Mouse (Mus musculus): ENCODE results near the gene Ecsit.

DNA sequence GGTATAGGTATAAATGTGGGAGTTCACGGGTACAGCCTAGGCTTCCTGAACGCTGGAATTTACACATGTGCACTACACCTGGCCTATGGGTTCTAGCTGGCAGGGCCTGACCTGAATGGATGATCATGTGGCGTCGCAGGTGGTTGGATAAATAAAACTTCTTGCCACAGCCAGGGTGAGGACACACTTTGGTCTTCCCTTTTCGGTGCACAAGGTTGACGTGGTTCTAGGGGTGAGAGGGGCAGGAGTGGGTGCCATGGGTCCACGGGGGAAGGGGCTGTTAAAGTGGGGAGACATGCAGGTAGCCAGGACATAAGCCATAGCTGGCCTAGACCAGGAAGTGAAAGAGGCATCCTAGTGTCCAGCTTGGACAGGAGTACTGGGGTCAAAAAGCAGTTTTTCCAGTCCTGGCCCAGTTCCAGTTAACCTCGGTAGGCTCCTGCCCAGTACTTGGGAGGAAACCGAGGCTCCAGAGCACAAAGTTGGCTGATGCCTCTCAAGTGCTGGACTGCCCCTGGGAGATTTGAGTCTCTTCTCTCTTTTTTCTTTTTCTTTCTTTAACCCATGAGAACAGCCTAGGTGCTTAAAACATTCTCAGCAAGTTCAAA is 28.8 kb downstream of the Ecsit start:
- no peak for TF ChIP-seq CTCF (IDR thresholded peaks at IDR 0.05; ENCODE audit: borderline replicate concordance, extremely low read depth, insufficient read depth, insufficient read length)
- TF ChIP-seq POLR2A (IDR thresholded peaks at IDR 0.05; ENCODE audit: borderline replicate concordance, extremely low read depth, insufficient read depth, insufficient read length, poor library complexity, severe bottlenecking) = no peak

Data from brain, embryonic 14.5 days (tissue).